Mouse (Mus musculus) lung, adult 18-20 months (tissue): Measurements from ENCODE around the gene Vgll4.

ENCODE experiments used
- DNase-seq, 2 experiments: peaks; one replicate each; pipeline ENCODE4 v3.0.0; 2022; ENCODE audit warnings: mixed read lengths in 2 of 2

Gene Vgll4

DNA sequence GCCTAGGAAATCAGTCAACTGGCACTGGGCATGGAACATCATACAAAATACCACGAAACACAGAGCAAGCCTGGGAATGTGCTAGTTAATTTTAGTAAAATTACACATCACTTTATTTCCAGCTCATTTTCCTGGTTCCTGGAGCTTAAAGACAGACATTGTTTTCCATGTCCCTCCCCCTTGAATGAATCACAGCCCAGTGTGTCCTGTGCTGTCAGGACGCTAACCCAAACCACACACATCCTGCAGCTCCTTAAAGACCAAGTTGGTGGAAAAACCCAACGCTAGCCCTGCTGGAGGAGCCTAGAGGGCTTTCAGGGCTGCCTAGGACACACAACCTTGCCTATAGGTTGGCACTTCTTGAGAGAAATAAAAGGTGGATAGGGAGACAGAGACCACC lies 103.7 kb downstream of the Vgll4 start:
- DNase-seq: no peak

DNA sequence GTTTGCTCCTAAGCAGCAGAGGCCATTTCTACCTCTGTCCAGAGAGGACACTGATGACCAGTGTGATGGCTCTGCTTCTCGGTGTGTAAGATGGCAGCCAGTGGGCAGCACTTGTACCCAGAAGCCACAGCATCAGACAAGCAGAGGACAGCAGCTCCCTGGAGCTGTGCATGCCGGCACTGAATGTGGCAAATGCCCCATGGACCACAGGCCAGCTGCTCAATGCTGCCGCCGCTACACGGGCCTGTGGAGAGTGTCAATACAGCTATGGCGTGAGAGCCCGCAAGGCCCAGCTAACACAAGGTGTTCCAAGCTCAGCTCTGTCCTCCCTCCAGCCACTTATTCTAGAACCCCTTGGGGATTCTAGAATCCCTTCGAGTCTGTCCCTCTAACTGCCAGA lies 105.4 kb downstream of the Vgll4 start:
- no peak for DNase-seq

DNA sequence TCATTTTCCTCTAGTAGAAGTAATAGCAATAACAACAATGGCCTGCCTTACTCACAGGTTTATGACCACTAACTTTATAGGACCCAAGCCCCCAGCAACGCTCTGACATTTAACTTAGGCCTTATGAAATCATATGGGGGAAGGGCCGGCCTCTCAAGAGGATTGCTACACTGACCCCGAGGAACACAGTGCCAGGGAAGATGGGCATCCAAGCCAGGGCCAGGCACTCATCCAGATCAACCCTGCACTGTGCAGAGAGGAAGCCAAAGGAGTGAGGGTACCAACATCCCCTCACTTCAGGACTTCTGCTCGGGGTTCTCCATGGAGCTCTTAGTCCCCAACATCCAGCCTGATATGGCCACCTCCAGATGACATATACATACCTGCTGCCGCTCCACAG lies 106.3 kb downstream of the Vgll4 start:
- no peak for DNase-seq

DNA sequence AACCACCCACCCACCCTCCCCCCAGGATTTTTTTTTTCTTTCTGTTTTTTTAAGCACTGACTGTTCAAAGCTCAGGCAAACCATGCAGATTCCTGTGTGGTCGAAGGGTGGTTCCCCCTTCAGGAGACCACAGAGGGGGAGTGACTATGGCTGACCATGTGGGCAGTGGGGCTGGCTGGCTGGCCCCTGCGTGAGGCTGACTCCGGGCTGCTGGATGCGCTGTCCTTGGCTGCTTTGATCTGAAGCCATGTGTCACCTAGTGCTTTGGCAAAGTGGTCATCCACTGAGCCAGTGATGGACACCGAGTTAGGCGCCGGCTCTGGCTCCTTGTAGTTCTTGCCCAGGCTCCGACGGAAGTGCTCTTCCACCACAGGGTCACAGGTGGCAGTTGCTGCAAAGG lies 107.7 kb downstream of the Vgll4 start:
- no peak for DNase-seq

DNA sequence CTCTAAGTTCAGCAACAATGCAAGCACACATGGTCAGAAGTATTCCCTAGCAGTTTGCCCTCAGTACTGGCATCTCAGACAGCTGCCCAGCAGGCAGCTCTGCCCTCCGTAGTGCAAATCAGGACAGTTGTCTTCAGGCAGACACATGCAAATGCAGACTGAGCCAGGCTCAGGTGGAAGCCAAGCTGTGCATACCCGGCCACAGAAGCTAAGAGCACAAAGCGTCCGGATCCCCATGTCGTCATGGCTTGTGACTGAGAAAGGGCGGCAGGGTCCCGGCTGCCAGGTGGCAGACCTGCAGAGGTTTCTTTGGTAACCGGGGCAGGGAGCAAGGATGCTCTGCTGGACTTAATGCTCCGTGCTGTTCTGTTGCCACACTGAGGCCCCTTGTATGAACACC lies 108.2 kb downstream of the Vgll4 start:
- no peak for DNase-seq

DNA sequence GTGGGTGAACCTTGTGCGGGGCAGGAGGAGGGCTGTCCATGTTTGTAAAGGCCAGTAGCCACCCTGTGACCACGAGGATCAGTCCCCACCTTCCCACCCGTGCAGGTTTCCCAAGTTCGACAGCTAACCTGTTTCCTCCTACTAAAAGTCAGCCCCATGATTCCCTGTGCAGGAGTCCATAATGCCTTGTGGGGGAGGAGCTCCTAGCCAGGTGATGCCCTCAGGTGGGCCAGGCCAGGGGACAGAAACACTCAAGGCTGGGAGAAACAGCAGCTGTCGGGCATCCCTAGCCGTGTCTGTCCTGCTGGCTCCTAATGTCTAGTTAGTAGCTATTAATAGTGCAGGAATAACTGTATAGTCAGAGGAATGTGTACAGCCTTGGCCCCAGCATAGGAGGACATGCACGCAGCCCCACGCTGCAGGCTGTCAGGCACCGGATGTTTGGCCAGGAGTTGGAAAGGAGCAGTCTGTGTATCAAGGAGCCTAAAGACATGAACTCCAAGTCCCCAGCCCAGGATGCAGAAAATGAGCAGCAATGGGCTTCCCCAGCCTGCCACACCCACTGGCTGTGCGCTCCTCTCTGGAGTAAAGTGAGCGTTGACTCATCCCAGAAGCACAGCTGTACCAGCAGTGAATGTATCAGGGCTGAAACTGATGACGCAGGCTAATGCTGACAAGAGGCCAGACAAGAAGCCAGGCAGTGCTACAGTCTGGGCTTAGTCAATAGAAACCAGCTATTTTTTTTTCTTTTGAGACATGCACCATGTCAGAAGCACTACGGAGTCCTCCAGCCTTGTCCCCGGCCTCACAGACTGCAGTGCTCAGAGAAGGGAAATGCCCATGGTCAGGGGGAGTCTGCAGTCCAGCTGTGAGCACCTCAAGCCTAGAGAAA lies 108.9 kb downstream of the Vgll4 start:
- DNase-seq: no peak

DNA sequence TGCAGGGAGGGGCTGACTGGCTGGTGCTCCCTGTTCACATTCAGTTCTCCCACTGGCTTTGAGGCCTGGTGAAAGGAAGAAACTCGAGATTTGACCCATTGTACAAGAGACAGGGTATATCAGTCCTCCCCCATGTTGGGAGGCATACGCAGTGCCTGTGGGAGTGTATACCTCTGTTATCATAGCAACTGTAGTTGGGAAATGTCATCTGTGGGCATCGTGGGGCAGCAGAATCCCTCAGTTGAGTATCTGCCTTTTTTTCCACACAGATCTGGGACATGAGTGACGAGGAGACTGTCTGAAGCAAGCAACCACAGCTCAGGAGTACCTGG lies 111.1 kb downstream of the Vgll4 start:
- no peak for DNase-seq

DNA sequence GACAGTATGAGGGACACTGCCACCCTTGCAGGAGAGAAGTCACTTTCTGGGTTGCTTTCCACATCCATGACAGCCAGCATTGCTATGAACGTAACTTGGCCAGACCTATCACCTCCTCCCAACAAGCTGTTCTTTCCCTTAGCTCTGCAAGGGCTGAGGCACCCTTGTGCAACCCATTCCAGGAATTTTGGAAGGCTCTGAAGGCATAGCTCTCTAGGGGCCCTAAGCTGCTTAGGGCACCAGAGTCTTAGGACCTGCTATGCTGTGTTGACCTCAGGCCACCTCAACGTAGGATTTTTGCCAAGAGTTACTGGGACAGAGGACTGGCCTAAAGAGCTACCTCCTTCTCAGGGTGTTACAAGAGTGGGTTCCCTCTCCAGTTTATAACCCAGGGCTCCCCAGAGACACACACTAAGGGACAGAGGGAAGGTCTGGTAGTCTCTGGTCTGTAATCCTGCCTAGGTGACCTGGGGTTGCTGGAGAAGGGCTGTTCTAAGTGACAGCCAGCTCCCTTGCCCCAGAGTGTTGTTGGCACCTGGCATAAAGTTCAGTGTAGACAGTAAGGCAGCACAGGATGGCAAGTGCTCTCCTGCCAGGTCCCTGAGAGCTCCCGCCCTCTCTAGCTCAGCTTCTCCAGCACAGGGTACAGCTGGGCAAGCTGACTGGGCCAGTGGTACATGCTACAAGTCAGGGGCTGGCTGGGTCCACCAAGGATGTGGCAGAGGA lies 111.6 kb downstream of the Vgll4 start:
- no peak for DNase-seq

DNA sequence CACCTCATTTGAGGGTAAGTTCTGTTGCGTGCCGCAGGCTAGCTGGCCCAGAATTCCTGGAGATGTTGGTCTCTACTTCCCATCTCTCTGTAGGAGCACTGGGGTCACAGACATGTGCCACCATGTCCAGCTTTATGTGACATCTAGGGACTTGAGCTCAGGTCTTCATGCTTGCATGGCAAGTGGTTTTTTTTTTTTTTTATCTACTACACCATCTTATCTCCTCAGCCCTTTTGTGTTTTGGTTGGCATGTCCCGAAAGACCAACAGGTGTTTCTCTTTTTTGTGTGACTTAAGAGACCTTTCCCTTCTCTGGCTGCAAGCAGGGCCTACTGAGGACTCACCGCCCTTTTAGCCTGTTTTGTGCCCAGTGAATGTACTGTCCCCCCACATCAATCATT lies 113.3 kb downstream of the Vgll4 start:
- DNase-seq: no peak

DNA sequence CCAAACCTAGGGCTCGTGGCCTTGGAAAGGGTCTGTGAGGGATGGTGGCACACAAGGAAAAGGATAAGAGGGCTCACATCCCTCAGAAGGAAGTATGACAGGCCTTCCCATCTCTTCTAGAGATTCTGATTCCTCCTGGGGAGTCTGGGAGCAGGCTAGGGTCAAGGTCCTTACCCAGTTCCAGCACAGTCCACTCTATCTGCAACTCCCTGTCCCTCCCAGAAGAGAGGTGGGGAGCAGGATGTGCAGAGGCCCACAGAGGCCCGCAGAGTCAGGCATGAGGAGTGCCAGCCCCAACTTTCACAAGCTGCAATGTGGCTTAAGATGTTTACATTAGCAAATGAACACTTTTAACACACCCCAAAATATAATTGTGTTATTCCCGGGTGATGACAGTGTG lies 114.2 kb downstream of the Vgll4 start:
- no peak for DNase-seq

DNA sequence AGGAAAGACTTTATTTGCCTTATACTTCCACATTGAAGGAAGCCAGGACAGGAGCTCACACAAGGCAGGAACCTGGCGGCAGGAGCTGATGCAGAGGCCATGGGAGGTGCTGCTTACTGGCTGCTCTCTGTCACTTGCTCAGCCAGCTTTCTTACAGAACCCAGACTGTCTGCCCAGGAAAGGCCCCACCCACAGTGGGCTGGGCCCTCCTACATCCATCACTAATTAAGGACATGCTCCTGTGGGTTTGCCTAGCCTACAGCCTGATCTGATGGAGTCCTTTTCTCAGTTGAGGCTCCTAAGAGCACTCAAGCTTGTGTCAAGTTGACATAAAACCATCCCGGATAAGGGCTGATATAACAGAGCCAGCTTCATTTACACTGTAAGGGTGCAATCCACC lies 115.4 kb downstream of the Vgll4 start:
- DNase-seq: no peak

DNA sequence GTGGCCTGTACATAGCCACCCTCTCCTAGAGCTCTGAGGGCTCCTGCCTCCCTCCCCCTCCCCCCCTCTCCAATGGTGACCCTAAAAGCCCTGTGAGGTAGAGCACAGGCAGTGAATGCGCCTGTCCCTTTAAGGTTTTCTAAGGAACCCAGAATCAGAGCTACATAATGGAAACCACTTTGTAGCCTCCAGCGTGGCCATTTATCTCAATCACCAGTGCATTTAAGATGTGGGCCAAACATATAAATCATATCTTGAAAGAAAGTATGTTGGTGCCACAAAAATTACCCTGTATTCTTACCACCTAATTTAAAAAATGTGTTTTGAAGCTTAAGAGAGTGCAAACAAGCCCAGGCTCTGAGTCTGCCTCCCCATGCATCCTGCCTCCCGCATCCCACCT lies 117.1 kb downstream of the Vgll4 start:
- DNase-seq: no peak

DNA sequence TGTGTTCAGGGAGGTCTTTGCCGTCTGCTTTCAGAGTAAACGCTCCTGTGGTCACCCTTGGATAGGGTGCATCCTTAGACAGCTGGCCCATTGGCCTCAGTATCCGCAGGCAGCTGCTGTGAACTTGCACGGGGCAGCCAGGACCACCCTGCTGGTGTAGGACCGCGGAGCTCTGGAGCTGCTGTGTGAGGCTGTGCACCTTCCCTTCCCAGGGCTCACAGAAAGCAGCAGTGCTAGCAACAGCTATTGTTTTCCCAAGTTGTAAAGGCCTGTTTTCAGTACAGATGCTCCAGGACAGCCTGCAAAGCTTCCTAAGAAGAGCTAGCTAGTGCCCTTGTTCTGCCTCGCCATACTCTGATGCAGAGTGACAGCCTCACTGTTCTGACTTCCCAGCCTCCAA lies 118.1 kb downstream of the Vgll4 start:
- no peak for DNase-seq

DNA sequence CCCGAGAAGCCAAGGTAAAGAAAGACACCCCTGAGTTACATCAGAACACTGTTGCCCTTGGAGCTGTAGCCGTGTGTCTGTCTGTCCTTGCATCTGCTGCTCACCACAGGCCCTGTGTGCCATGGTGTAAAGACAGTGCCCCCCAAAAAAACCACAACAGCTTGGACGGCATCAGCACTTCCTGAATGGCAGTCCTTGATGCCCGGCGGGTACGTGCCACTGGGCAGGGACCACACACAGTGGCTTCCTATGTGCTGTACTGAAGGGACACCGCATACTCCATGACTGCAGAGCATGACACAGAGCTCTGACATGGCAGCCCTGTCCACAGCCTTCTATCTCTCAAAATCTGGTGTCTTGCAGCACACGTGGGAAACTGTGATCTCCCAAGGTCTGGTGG lies 120.0 kb downstream of the Vgll4 start:
- DNase-seq: no peak

DNA sequence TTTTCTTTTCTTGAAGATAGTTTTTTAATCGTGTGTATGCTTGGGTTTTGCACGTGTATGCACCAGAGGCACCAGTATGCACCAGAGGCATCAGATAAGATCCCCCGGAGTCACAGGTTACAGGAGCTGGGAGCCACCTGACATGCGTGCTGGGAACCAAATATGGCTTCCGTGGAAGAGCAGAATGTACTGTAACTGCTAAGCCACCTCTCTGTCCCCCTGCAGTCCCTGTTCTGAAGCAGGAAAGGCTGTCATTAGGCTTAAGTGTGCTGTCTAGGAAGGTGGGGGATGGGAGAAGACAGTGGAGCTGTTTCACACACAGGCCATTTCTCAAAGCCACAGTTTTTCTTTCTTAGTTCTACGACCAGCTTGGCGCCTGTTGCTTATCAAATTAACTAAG lies 121.0 kb downstream of the Vgll4 start:
- DNase-seq: no peak

DNA sequence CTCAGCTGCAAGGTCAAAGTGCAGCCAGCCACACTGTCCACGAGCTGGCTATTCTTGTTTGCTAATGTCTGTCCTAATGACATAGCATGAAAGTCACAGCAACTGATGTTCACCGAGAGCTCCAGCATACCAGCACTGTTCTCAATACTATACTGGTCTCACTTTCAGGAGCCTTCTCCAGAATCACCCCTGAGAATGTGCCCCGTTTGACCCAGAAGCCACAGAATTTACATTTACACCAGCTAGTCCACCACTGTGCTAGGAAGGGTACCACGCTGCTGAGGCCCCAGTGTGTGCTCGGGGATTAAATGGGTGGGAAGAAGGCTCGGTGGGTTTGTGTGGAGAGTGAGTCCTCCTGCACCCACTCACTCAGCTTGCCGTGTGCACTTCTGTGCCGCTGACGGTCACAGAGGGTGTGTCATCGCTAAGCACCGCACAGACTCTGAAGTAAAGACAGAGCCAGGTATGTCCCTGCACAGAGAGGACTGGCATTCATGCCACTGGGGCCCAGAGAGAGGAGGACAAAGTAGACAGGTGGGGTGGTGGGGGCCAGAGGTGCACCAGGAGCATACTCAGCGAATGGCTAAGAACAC lies 122.1 kb downstream of the Vgll4 start:
- DNase-seq: no peak

DNA sequence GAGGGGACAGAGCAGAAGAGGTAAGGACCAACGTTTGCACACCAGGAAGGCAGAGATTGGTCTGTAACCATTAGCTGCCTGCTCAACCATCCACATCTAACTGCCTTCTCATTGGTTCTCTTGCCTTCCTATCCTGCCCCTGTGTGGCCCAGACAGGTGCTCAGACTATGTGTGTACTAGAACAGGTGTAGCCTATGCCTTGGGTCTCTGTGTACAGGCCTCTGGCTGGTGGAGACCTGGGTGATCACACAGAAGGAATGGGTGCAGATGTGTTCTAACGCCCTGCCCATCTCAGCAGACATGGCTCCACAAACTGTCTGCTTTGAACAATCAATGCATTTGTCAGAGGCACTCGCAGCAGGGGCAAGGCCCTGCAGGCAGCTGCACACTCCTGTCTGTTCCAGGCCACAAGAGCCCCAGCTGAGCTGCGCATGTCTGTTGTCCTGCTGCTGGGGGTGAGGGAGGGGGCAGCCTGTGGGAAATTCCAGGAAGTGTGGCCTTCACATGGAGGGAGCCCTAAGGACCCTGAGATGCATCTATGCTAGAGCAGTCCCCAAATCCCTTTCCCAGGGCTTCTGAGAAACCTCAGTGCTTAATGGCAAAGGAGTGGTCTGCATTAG lies 123.5 kb downstream of the Vgll4 start:
- DNase-seq: no peak

DNA sequence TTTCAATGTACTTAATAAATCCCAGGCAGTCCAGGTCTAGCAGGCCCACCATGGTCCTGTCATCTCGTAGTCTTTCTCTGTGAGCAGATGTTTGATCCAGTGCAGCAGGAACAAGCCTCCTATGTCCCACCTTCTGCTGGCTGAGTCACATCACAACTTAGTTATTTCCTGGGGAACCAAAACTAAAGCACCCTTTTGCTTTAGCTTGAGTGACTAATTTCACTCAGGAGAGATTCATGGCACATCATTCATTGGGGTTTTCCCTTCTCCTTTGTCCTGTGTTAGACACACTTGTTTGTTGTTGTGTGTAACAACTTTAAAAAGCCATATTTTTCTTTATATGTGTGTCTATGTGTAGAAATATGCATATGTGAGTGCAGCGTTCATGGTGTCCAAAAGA lies 126.9 kb downstream of the Vgll4 start:
- DNase-seq: no peak

DNA sequence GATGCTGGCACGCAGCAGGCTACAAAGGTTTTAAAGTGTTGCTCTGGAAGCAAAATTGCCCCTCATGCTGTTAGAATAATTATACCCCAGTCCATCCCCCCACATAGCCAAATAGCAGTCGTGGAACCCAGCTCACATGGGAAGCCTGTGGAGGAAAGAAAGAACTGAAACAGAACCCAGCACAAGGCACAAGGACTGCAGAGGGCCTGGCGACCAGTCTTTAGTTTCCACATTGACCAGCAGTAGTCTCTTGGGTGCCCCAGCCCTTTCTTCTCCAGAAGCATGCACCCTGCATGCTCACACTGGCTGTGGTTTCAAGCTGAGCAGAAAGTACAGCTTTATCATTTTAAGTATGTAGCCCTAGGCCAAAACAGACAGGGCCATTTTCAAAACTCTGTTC lies 127.7 kb downstream of the Vgll4 start:
- DNase-seq: no peak

DNA sequence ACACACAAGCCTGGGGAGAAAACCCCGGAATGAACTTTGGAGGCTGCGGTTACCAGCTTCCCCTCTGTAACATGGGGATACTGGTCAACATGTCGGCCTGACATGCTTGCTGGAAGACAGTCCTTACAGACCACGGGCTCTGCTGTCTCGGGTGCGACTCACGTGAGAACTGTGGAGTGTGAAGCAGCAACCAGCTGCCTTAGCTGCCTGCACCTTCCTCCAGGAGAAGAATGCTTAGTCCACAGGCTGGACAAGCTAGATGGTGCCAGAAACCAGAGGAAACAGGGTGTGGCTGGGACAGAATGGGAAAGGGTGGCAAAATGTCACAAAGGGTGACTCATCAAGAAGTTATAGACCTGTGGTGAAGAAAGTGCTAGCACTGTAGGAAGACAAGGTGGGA lies 129.8 kb downstream of the Vgll4 start:
- peak in 1 of 2 experiments; percentile 70 for DNase-seq

DNA sequence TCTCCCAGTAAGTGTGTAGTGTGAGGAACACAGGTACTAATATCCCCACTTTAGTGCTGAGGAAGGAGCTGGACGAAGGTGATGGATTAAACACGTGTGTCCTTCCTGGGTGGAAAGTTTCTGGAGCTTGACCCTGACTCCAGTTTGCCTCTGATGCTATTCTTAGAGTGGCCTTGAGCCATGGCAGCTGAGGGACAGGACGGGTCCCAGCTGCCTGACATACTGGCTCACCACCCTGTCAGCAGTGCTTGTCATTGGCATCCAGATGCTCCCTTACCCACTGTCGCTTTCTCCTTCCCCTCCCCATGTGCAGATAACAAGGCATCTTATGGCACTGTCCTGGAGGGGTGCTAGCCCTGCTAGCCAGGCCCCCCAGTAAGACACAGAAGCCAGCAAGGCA lies 130.9 kb downstream of the Vgll4 start:
- DNase-seq: no peak

DNA sequence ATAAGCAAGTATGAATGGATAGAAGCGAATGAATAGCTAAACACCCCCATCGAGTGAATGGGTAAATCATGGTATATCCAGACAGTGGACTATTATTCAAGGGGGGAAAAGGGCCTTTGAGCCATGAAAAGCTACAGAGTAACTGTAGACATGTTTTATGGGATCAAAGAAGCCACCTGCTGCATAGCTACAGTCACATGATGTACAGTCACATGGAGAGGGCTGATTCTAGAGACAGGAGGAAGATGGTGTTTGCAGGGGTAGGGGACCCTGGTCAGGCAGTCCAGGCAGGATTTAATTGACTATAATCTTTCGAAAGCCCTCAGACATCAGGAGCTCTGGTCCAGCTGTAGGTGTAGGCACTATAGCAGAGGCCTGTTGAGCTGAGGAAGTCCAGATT lies 133.4 kb downstream of the Vgll4 start:
- no peak for DNase-seq

DNA sequence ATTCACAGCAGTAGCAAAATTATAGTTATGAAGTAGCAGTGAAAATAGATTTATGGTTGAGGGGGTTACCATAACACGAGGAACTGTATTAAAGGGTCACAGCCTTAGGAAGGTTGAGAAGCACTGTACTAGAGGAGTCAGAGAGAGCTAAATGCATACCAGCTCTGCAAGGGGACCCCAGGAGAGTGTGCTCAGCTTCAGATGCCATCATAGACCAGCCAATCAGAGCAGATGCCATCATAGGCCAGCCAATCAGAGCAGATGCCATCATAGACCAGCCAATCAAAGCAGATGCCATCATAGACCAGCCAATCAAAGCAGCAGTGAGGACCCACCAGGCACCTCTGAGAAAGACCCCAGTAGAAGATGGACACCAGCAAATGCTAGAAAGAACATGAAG lies 134.0 kb downstream of the Vgll4 start:
- DNase-seq: no peak

DNA sequence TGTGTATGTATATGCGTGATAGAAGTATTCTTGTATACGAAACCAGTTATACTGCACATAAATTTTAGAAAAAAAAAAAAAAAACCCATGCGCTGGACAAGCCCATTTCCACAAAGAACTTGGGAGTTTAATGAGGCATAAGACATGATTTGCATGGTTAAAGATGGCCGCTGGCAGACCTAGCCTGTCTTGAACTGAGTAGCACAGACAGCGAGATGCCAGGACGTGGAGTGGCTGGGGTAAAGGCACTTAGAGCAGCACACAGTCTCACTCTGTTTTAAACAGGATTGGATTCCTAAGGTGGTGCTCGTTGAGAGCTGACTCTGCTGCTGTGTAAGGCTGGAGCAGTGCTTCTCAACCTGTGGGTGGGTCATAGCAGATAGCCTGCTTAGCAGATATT lies 134.4 kb downstream of the Vgll4 start:
- DNase-seq: no peak
